Mouse (Mus musculus) embryo, embryonic 10 days (tissue): Measurements from ENCODE around the gene Zcchc18.
A peak's percentile ranks its signal among the peaks of the same experiment; 100 is the strongest.
"Not testable (repeated sequence)": the region's sequence is repeated elsewhere in the genome, so short reads cannot be mapped to it uniquely, and the experiment has no call there.

Experiments used
- DNase-seq: peaks from one replicate; pipeline ENCODE4 v3.0.0-alpha.2; 2015; ENCODE audit warnings: low spot score

The Zcchc18 gene

DNA sequence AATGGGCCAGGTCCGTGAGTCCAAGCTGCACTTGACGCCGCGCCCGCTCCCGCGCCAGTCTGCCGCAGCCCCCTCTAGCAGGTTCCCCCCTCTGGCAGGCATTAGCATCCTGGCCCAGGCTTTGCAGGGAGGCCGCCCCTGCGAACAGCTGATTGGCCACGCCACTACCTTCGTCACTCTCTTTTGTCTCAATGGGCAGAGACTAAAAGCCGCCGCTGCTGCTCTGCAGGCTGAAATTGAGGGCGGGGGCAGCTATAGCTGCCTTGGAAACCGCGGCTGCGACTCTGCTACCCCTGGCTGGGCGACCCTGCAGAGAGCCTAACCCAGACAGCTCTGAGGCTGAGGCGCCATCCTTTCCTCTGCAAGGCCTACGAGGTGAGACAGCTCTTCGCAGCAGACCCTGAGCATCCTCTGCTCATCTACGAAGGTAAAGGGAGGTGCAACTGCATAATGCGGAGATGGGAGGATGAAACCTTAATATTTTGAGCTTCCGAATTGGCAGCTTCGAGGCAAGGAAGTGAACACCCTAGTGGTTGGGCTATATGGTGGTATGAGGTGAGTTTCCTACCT is at the start of gene Zcchc18:
TSS of gene Zcchc18 (plus strand) at position 178 of the 570 bp plus-strand sequence.
- peak; percentile 89 for DNase-seq

DNA sequence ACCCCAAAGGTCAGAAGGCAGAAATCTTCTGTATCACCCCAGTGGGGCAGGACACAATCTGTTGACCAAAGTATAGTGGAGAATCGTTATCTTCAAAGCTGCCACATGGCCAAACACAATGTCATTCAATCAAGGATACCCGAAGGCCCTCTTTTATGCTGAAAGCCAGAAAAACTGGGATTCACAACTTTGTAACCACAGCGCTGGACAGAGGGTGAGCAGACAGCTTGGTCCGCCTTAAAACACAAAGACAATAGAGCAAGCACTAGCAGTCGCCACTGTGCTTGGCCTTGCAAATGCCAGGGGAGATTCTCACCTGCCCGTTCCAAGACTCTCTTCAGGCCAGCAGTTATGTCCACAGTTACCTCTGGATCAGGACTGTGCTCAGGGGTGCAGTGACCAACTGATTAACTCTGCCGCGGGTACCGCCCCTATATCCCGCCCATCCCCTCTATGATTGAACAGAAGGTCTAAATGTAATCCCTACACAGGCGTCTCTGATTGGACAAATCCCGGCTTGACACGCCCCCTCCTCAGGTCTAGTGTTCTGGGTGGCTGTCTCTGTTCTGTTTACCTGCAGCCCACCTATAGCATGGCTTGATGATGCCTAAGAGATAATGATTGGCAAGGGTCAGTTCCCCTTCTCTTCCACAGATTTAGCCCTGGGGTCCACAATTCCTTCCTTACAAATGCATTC is 35.2 kb upstream of the Zcchc18 start:
- DNase-seq: peak; percentile 64

DNA sequence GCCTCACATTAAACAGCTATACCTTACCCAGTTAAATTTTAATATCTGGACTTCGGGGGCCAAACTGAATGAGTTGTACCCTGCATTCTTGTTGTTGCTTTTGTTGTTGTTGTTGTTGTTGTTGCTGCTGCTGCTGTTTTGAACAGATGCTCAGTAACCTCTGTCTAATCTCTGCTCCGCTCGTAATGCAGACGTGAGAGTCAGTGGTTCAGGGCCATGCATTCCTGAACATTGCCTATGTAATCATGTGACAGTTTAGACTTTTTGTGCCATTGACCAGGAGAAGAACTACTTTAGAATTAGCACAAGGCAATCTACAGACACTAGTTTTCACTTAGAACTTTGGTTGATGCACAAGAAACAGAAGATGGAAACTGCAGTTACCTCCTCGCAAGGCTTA is 34.7 kb upstream of the Zcchc18 start:
- DNase-seq: not testable (repeated sequence)

DNA sequence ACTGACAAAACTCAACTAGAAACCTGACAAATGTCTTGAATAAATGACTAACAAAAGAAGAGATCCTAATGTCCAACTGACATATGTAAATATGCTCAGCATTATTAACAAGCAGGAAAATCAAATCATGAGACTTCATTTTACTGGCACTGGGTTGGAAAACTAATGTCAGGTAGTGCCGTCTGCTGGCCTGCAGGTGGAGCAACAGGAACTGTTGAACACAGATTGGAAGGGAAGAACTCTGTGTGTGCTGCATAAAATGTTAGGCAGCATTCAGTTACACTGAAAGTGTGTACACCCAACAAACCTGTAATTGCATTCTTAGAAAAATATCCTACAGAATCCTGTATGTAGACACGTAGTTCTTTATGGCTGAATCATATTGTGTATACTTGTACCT is 33.3 kb upstream of the Zcchc18 start:
- DNase-seq: peak; percentile 8

DNA sequence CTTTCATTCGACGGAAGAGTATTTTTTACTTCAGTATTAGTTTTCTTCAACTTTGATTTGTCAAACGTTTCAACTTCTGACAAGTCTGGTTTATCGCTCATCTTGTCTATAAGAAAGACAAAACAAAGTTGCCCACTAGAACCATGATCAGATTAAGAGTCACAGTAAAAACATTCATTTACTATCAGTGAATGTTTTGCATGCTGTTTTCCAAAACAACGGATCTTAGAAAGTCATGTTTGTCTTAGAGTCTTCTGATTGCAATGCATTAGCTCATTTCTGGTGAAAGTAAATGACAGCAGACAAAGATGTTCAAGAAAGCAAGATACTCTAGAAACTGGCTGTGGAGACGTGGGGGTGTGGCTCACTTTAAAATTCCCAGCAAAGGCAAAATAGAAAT is 17.6 kb upstream of the Zcchc18 start, which contains the start of gene Tmsb15b2:
TSS of gene Tmsb15b2 (minus strand) at position 101 of the 400 bp plus-strand sequence.
- DNase-seq: not testable (repeated sequence)

DNA sequence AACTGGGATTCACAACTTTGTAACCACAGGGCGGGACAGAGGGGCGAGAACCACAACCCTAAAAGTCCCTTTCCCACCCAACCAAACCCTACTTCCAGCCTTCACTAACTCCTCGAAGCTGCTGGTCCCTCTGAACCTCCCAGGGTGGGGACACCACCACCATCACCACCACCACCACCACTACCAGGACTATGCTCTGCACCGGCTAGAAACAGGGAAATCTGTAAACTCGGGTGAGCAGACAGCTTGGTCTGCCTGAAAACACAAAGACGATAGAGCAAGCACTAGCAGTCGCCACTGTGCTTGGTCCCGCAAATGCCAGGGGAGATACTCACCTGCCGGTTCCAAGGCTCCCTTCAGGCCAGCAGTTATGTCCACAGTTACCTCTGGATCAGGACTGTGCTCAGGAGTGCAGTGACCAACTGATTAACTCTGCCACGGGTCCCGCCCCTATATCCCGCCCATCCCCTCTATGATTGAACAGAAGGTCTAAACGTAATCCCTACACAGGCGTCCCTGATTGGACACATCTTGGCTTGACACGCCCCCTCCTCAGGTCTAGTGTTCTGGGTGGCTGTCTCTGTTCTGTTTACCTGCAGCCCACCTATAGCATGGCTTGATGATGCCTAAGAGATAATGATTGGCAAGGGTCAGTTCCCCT is 16.4 kb upstream of the Zcchc18 start, which contains the start of the genes Tmsb15l and Tmsb15b1:
TSS of gene Tmsb15l (minus strand) at position 446 of the 661 bp plus-strand sequence.
TSS of gene Tmsb15b1 (minus strand) at position 451 of the 661 bp plus-strand sequence.
- DNase-seq: peak; percentile 83

DNA sequence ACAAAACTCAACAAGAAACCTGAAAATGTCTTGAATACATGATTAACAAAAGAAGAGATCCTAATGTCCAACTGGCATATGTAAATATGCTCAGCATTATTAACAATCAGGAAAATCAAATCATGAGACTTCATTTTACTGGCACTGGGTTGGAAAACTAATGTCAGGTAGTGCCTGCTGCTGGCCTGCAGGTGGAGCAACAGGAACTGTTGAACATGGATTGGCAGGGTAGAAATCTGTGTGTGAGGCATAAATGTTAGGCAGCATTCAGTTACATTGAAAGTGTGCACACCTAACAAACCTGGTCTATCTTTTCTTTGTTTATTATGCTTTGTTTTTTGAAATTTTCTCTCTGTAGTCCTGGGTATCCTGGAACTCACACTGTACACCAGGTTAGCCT is 14.3 kb upstream of the Zcchc18 start:
- peak; percentile 5 for DNase-seq

DNA sequence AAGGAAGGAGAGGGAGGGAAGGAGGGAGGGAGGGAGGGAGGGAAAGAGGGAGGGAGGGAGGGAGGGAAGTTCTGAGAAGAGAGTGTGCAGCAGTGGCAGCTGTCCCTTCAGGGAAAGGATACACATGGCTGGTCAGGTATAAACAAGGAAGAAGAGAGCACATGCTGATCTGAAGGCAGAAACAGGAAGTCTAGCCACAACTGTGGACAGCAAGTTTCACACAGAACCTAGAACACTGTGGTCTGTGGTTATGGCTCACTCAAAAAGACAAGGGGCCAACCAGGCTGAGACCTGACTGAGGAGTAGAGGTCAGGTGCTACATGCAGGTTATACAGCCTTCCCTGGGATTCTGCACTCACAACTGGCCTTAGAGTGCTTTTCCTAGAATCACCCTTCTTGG is 6.9 kb upstream of the Zcchc18 start:
- no peak for DNase-seq

DNA sequence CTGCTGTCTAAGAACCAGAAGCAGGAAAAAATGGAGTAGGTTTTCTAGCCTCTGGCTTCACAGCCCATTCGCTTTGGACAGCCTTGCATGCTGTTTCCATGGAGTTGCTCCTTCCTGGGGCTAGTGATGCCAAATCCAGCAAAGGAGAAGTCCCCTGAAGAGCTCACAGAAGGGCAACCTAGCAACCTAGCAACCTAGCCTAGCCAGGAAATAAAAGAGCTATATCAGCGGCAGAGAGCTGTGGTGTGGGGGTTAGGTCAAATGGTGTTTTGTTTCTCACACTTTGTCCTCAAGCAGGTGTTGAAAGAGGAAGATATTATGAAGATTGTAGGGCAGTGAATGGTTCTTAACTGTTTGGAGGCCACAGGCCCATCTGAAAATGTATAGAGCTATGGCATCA is 1.7 kb upstream of the Zcchc18 start:
- no peak for DNase-seq

DNA sequence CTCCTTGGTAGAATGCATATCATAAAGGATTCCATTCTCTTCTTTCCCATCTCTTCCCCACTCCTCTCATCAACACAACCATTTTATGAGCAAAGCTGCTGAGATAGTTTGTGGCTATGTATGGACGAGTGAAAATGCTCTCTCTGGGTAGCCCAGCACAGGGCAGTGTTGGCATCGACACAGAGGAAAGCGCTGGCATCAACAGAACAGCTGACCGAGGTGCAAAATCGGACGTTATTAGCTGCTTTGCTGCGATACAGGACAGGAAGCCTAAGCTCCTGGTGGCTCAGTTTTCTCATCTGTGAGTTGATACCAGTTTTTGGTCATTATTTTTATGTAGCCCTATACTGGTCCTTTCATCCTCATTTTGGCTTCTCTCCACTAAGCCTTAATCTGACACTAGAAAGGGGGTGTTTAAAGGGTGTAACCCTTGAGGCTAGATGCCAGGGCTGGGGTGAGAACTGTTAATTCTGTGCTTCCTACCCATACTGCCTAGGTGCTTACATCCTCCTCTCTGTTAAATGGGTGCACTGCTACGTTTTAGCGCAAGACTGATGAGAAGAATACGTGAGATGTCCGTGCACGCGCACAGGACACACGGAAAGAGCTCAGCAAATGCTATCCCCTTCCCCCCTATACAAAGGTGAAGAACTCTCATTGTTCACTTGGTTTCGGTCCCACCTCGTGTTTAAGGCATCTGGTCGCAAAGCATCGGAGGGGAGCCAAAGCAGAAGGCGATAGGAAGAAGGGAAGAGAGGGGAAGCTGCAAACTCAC is 577 bp upstream of the Zcchc18 start:
- no peak for DNase-seq

DNA sequence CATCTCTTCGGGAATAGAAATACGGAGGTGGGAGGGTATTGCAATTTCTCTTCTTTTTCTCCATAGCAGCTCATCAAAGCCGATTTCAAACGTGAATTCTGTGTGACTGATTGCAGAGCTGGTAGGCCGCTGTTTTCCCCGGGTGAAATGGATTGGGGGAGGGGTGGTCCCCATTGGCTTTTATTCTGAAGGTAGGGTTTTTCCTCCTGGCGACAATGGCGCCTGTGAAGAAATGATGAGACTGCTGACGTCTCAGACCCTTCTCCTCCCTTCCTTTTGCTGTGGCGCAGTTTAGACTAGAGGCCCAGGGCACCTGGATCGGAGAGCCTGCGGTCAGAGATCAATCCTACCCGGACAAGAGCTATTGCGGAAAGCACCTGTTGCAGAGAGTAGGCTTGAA is 686 bp downstream of the Zcchc18 start:
- no peak for DNase-seq

DNA sequence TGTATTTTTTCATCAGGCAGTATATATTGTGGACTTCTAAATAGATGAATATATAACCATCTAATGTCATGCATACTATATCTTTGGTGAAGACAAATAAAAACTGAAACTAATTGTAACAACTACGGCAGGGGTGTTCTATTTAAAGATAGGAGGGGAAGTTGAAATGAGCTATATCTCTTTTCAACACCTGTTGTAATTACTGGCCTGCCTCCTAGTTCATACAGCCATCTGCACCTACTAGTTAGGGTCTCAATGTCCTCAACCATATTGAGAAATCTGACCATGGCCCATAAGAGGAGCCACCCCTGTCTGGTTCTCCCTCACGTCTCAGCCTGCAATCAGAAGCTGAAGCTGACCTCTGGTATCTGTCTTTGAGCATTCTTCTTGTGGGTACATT is 3.3 kb downstream of the Zcchc18 start:
- DNase-seq: no peak

DNA sequence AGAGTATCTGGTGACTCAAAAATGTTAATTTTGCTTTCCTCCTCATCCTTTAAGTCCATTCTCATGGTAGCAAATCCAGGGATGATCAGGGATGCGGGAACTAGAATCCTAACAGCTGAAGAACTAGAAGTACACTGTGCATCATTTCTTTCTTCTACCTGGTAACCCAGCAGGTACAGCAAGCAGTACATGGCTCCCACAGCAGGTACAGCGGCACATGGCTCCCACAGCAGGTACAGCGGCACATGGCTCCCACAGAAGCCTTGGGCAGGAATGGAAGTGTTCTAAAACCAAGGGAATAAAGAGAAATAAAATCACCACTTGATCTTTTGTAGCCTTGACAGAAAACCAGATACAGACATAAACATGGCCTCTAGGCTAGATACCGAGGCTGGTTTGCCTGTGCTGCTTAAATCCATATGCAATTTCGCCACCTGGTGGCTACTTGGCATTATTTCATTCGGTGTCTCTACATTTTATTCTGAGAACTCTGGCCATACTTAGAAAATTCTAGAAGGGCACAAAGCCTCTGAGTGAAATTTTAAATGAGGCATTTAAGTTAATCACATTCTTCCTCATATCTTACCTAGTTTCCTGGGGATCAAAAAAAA is 22.2 kb downstream of the Zcchc18 start:
- DNase-seq: peak; percentile 78

DNA sequence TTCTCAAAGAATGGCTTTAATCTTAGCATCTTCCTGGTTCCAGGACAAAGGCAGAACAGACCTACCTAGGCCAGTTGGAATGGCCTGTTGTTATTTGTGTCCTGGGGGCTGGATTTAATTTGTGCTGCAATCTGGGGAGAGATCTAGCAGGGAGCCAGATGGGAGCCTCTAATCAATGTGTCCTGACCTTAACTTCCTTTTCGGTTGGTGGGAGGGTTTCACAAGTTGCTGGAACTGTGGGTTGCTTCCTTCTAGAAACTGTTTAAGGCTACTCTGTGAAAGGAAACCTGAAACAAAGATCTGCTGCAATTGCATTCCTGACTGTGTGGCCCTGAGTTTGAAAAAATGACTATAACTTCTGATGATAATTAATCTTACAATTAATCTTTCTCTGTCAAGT is 24.7 kb downstream of the Zcchc18 start:
- DNase-seq: no peak

DNA sequence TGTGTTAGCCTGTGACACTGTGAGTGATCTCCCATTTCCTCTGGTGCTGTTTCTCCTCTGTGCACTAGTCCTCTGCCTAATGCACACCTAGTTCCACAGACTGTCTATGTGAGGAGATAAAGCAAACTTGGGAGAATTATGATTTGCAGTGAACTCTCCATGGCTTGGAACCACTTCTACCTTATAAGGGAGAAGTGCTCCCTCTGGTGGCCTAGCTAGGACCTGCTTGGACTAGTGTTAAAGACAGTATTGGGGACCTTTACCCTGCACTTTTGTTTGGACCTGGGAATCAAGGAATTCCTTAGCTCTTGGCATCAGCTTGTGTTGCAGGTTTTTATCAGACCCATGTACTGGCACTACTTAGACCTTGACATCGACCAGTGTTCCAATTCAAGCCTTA is 26.4 kb downstream of the Zcchc18 start:
- DNase-seq: peak; percentile 70

DNA sequence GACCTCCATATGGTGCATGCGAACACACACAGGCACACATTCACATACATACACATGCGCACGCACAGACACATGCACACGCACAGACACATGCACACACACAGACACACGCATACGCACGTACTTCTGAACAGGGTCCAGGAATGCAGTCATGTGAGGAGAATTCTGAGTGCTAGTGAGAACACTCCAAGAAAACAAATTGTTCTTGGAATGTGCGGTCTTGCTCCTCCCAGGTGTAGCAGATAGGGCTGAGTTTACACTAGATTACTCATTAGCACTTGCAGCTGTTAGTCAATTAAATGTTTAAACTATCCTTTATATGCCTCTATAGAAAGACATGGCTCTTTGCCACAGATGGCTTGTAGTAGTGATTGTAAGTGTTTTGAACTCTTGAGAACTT is 38.0 kb downstream of the Zcchc18 start:
- no peak for DNase-seq

DNA sequence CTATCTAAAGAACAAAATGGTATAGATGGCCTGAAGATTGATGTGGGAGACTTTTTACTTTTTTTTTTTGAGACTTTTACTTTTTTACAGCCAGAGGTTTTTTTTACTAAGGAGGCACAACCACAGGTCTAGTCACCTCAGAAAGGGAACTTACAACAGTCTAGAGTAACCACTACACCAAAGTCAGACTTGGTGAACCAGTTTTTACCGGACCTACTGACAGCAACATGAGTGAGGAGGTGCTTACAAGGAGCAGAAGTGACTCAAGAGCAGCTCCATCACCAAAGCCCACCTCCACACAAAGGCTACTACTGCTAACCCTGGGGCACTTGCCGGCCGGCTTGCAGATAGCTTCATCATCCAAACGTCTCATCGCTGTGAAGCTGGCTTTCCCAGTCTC is 38.8 kb downstream of the Zcchc18 start:
- DNase-seq: no peak

DNA sequence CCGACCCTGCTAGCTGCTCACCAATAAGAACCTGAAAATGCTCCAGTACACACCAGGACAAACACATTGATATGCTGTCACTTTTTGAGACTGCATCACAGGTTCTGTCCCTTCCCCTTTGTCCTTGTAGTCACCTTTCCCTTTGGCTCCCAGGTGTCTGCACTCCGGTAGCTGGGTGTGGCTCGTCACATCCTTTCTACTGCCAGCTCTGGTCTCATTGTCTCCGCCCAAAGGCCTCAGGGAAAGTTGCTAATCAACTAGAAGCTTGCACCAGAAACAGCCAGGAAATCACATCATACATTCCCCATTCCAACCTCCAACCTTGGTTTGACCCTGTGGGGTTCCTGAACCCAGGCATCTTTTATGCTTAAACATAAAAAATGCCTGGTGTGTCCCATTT is 41.4 kb downstream of the Zcchc18 start:
- no peak for DNase-seq

DNA sequence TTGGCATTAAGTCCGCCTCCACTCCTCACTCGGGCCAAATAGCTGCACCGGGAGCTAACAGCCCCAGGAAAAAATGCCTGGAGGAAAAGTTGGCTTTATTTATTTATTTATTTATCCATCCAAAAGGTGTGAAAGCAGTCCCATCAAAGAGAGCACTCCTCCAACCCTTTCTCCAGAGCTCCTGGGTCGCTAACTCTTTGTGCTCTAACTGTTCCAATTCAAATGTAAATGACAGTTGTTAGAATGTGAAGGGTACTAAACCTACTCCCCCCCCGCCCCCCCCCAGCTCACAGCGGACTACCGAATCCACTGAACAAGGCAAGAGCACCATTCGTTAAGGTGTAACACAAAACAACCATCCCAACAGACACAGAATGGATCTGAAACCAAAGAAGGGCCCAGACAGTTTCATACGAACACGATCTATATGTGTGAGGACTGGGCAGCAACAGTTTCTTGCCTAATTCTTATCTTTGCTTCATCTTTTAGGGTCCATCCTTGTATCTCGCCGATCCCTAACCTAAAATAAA is 44.6 kb downstream of the Zcchc18 start:
- DNase-seq: no peak

DNA sequence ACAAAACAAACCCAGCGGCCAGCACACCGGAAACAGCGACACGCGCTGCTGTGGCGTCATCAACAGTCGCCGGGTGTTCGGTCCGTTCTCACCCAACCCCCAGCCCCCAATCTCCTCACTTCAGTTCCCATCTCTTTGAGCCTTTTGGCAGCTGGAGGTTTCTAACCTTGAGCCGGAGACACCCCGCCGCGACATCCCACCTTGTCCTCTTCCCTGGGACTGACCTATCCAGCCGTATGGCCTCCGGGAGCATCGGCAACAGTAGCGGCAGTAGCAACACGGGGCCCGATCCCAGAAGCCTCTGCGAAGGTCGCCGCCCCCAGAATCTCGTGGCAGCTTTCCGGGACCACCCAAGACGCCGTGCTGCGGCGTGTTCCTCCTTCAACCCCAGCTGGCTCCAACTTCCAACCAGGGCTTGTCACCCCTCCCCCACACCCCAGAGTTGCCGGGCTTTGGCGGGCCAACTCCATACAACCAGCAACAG is 45.1 kb downstream of the Zcchc18 start, which contains the start of gene Slc25a53:
TSS of gene Slc25a53 (minus strand) at position 303 of the 484 bp plus-strand sequence.
- DNase-seq: peak; percentile 90

DNA sequence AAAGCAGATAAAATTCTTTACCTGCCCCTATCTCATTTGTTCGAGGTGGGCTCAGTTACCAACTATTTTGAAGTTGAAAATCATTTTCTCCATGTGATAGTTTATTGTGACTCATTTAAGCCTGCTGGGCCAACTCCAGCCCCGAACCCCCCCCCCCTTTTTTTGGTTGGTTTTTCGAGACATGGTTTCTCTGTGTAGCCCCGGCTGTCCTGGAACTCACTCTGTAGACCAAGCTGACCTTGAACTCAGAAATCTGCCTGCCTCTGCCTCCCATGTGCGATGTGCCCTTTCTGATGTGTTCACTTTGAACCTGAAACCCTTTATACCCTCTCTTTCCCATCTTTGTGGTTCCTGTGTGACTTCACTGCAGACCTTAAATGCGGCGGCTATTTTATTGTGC is 45.5 kb downstream of the Zcchc18 start:
- no peak for DNase-seq
